13 mouse cellular contexts compared by ENCODE assay signal in the genomic region with DNA sequence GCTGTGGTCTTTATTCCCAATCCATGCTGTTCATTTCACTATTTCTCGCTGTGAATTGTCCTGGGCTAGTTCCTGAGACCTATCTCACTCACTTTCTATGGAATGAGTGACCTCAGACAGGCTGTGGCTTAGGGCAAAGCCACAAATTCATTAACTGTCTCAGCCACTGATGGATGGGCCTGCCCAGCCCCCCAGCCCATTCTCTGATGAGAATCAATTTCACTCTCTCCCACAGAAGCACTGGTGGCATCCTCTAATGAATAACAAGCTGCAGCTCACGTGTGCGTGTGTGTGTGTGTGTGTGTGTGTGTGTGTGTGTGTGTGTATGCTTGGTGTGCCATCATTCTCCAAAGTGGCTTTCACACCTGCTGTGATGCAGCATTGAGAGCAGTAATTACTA.
DNase-seq lines count a peak whose midpoint lies in the region; ATAC-seq and TF ChIP-seq lines count a peak whose summit lies in the region.
"Had no signal": no experiment of that assay in that cellular context is flagged by ENCODE, and none has a peak within 500 bp of the region (broad histone marks: within the 10 kb centered on the region; RNA-seq: fewer than 3 reads in every experiment).

No protein-coding gene starts in this region.

- no peaks in the 10 kb centered on the region for H3K9me3 ChIP-seq in midbrain, embryonic 11.5 days (ENCODE audit: control insufficient read depth, low read length)
- no peaks in the 10 kb centered on the region for H3K9me3 ChIP-seq in midbrain, embryonic 16.5 days (replicated peaks; ENCODE audit: control insufficient read depth, low read length, poor library complexity, severe bottlenecking)
- no peaks in the 10 kb centered on the region for H3K9me3 ChIP-seq in forebrain, embryonic 12.5 days
- H3K9me3 ChIP-seq in hindbrain, embryonic 14.5 days (ENCODE audit: control insufficient read depth, low read length), result no peaks in the 10 kb centered on the region
- H3K9me3 ChIP-seq in neural tube, embryonic 14.5 days (ENCODE audit: control insufficient read depth, low read length), result no peaks in the 10 kb centered on the region

- H3K36me3 ChIP-seq in midbrain, embryonic 11.5 days (ENCODE audit: control insufficient read depth, insufficient read depth, low read length), result no peaks in the 10 kb centered on the region
- H3K36me3 ChIP-seq in midbrain, embryonic 16.5 days (ENCODE audit: control insufficient read depth, insufficient read depth, low read length), result no peaks in the 10 kb centered on the region
- no peaks in the 10 kb centered on the region for H3K36me3 ChIP-seq in forebrain, embryonic 12.5 days (replicated peaks)
- no peaks in the 10 kb centered on the region for H3K36me3 ChIP-seq in hindbrain, embryonic 14.5 days (replicated peaks; ENCODE audit: control insufficient read depth, insufficient read depth)
- no peaks in the 10 kb centered on the region for H3K36me3 ChIP-seq in neural tube, embryonic 14.5 days (ENCODE audit: control insufficient read depth, insufficient read depth, low read length)

- H3K4me2 ChIP-seq in midbrain, embryonic 11.5 days, result no peak overlapping the region
- H3K4me2 ChIP-seq in midbrain, embryonic 16.5 days (ENCODE audit: low read length), result no peak overlapping the region
- H3K4me2 ChIP-seq in forebrain, embryonic 12.5 days, result no peak overlapping the region
- no peak overlapping the region for H3K4me2 ChIP-seq in hindbrain, embryonic 14.5 days (replicated peaks)
- no peak overlapping the region for H3K4me2 ChIP-seq in neural tube, embryonic 14.5 days (ENCODE audit: low read depth, low read length)

- no peak for DNase-seq in midbrain, embryonic 11.5 days (ENCODE audit: low spot score, missing footprints)
- no peak for DNase-seq in hindbrain, embryonic 14.5 days (ENCODE audit: low spot score)
- DNase-seq in heart, postnatal 36 days, result no peak
- DNase-seq in lung, postnatal 4 days, result no peak
- DNase-seq in left cerebral cortex, adult 2 months (ENCODE audit: extremely low spot score in 1 of 2, low spot score in 2 of 2), result no peak
- DNase-seq: cerebellum, adult 11-12 months; cerebellum, postnatal 36 days; lung, postnatal 10 days; right cerebral cortex, postnatal 25 days had no signal

- TF ChIP-seq CTCF in left cerebral cortex, adult 2 months (IDR thresholded peaks at IDR 0.05), result no peak

- intact Hi-C loops in heart, postnatal 36 days (cut with DNase I), result no loop called here
- intact Hi-C loops in left cerebral cortex, adult 2 months (cut with DNase I), result loop anchor here (10.0 kb wide), 3 partner anchors 125 to 205 kb away; no protein-coding TSS in a partner anchor

- no peak overlapping the region for H3K27ac ChIP-seq in midbrain, embryonic 11.5 days (ENCODE audit: low read depth, low read length)
- no peak overlapping the region for H3K27ac ChIP-seq in midbrain, embryonic 16.5 days (ENCODE audit: low read length)
- no peak overlapping the region for H3K27ac ChIP-seq in forebrain, embryonic 12.5 days
- no peak overlapping the region for H3K27ac ChIP-seq in hindbrain, embryonic 14.5 days
- H3K27ac ChIP-seq in neural tube, embryonic 14.5 days (ENCODE audit: low read depth, low read length), result no peak overlapping the region
- H3K27ac ChIP-seq in left cerebral cortex, adult 2 months, result no peak overlapping the region
- H3K27ac ChIP-seq: liver, embryonic 14.5 days had no signal

- no peaks in the 10 kb centered on the region for H3K4me1 ChIP-seq in midbrain, embryonic 11.5 days (ENCODE audit: control insufficient read depth, insufficient read depth, low read length)
- peaks cover 2% of the 10 kb centered on the region; the same call in 1 of the 2 replicates for H3K4me1 ChIP-seq in midbrain, embryonic 16.5 days (ENCODE audit: control insufficient read depth, insufficient read depth, low read length)
- peaks cover 9% of the 10 kb centered on the region for H3K4me1 ChIP-seq in forebrain, embryonic 12.5 days
- 0 out of 2 replicates have a peak, but pooled peaks cover 7% of the 10 kb centered on the region for H3K4me1 ChIP-seq in hindbrain, embryonic 14.5 days (replicated peaks; ENCODE audit: control insufficient read depth, insufficient read depth, low read length)
- peaks cover 9% of the 10 kb centered on the region; the same call in 1 of the 2 replicates for H3K4me1 ChIP-seq in neural tube, embryonic 14.5 days (ENCODE audit: control insufficient read depth, insufficient read depth, low read length)

- H3K27me3 ChIP-seq in midbrain, embryonic 11.5 days (ENCODE audit: control insufficient read depth, insufficient read depth, low read length), result no peaks in the 10 kb centered on the region
- H3K27me3 ChIP-seq in midbrain, embryonic 16.5 days (ENCODE audit: control insufficient read depth, insufficient read depth, low read depth, low read length), result no peaks in the 10 kb centered on the region
- no peaks in the 10 kb centered on the region for H3K27me3 ChIP-seq in forebrain, embryonic 12.5 days
- H3K27me3 ChIP-seq in hindbrain, embryonic 14.5 days (ENCODE audit: control insufficient read depth, insufficient read depth, low read length), result no peaks in the 10 kb centered on the region
- no peaks in the 10 kb centered on the region for H3K27me3 ChIP-seq in neural tube, embryonic 14.5 days (ENCODE audit: control insufficient read depth, insufficient read depth, low read length)

- ATAC-seq in midbrain, embryonic 11.5 days (ENCODE audit: low FRiP score), result peak; percentile 62; the same call in 1 of the 2 replicates
- ATAC-seq in midbrain, embryonic 16.5 days, result no peak
- peak; percentile 77 for ATAC-seq in forebrain, embryonic 12.5 days (ENCODE audit: low FRiP score)
- ATAC-seq in hindbrain, embryonic 14.5 days (ENCODE audit: low FRiP score), result peak; percentile 69; the same call in 1 of the 2 replicates
- ATAC-seq in neural tube, embryonic 14.5 days (ENCODE audit: low read depth), result peak; percentile 58; the same call in 1 of the 2 replicates

- 45% methylated on average over 3 of the region's 3 CpGs for WGBS in midbrain, embryonic 11.5 days
- 26% methylated on average over 3 of the region's 3 CpGs for WGBS in midbrain, embryonic 16.5 days
- WGBS in forebrain, embryonic 12.5 days, result 66% methylated on average over 3 of the region's 3 CpGs
- WGBS in hindbrain, embryonic 14.5 days, result 9% methylated on average over 3 of the region's 3 CpGs
- 11% methylated on average over 3 of the region's 3 CpGs for WGBS in neural tube, embryonic 14.5 days

- no peak overlapping the region for H3K4me3 ChIP-seq in midbrain, embryonic 11.5 days (ENCODE audit: low read depth, low read length)
- no peak overlapping the region for H3K4me3 ChIP-seq in midbrain, embryonic 16.5 days (ENCODE audit: low read depth, low read length)
- H3K4me3 ChIP-seq in forebrain, embryonic 12.5 days (replicated peaks), result no peak overlapping the region
- H3K4me3 ChIP-seq in hindbrain, embryonic 14.5 days (replicated peaks; ENCODE audit: low read length), result no peak overlapping the region
- no peak overlapping the region for H3K4me3 ChIP-seq in neural tube, embryonic 14.5 days (ENCODE audit: low read depth, low read length)
- H3K4me3 ChIP-seq in left cerebral cortex, adult 2 months, result no peak overlapping the region

- H3K9ac ChIP-seq in midbrain, embryonic 11.5 days (ENCODE audit: low read length), result no peak overlapping the region
- H3K9ac ChIP-seq in midbrain, embryonic 16.5 days (ENCODE audit: low read depth, low read length), result no peak overlapping the region
- H3K9ac ChIP-seq in forebrain, embryonic 12.5 days, result no peak overlapping the region
- H3K9ac ChIP-seq in hindbrain, embryonic 14.5 days, result no peak overlapping the region
- H3K9ac ChIP-seq in neural tube, embryonic 14.5 days (replicated peaks; ENCODE audit: low read depth, low read length), result no peak overlapping the region
- H3K9ac ChIP-seq: liver, embryonic 14.5 days had no signal
